ENCODE assay signal across 9 mouse cellular contexts in genomic region chr6:88544644-88545396, GRCm38 (mm10). TPM values are rescaled to one million over a fixed set of nuclear protein-coding genes. Genes with fewer than 3 reads are reported as not detected.
DNase-seq lines count a peak whose midpoint lies in the region; ATAC-seq and TF ChIP-seq lines count a peak whose summit lies in the region.
"Had no signal": no experiment of that assay in that cellular context is flagged by ENCODE, and none has a peak within 500 bp of the region (broad histone marks: within the 10 kb centered on the region; RNA-seq: fewer than 3 reads in every experiment).

No protein-coding gene starts in this region.

- peaks cover 0 to 16% of the 10 kb centered on the region in 2 experiments; a peak in 2 of 4 replicates for H3K36me3 ChIP-seq in MEL (ENCODE audit: control insufficient read depth in 1 of 2, insufficient read depth in 2 of 2, low read length in 2 of 2)
- no peaks in the 10 kb centered on the region for H3K36me3 ChIP-seq in hindbrain, embryonic 14.5 days (replicated peaks; ENCODE audit: control insufficient read depth, insufficient read depth)
- no peaks in the 10 kb centered on the region for H3K36me3 ChIP-seq in midbrain, embryonic 13.5 days
- H3K36me3 ChIP-seq: embryonic facial prominence, embryonic 15.5 days had no signal

- no peak overlapping the region for H3K4me2 ChIP-seq in hindbrain, embryonic 14.5 days (replicated peaks)
- peak overlapping the region; percentile 2 for H3K4me2 ChIP-seq in midbrain, embryonic 13.5 days (replicated peaks)
- H3K4me2 ChIP-seq: embryonic facial prominence, embryonic 15.5 days had no signal

- TF ChIP-seq RAD21 in MEL (IDR thresholded peaks at IDR 0.05; ENCODE audit: low read depth, low read length) = no peak

- peak; percentile 91 to 97 for TF ChIP-seq EP300 in MEL (IDR thresholded peaks at IDR 0.05; ENCODE audit: low read depth in 1 of 2, low read length in 2 of 2)

- H3K4me1 ChIP-seq in MEL (ENCODE audit: control insufficient read depth in 1 of 2, insufficient read depth in 2 of 2, low read length in 2 of 2) = peaks cover 5 to 20% of the 10 kb centered on the region in 2 experiments
- H3K4me1 ChIP-seq in hindbrain, embryonic 14.5 days (replicated peaks; ENCODE audit: control insufficient read depth, insufficient read depth, low read length) = peaks cover 9% of the 10 kb centered on the region; the same call in 1 of the 2 replicates
- H3K4me1 ChIP-seq in midbrain, embryonic 13.5 days (replicated peaks) = peaks cover 11% of the 10 kb centered on the region
- H3K4me1 ChIP-seq: embryonic facial prominence, embryonic 15.5 days had no signal

- no peak overlapping the region for H3K4me3 ChIP-seq in MEL (ENCODE audit: control insufficient read depth in 1 of 2, insufficient read depth in 1 of 2, low read depth in 2 of 2, low read length in 2 of 2)
- H3K4me3 ChIP-seq in hindbrain, embryonic 14.5 days (replicated peaks; ENCODE audit: low read length) = no peak overlapping the region
- no peak overlapping the region for H3K4me3 ChIP-seq in midbrain, embryonic 13.5 days (replicated peaks)
- H3K4me3 ChIP-seq: embryonic facial prominence, embryonic 15.5 days had no signal

- H3K9ac ChIP-seq in MEL (ENCODE audit: control insufficient read depth, low read depth, low read length, poor library complexity, severe bottlenecking) = no peak overlapping the region
- peak overlapping the region; percentile 6; the same call in 1 of the 2 replicates for H3K9ac ChIP-seq in hindbrain, embryonic 14.5 days
- H3K9ac ChIP-seq in midbrain, embryonic 13.5 days (replicated peaks) = 0 out of 2 replicates have a peak overlapping the region, but pooled peaks have one; percentile 28
- H3K9ac ChIP-seq: embryonic facial prominence, embryonic 15.5 days had no signal

- no peak for TF ChIP-seq POLR2A in MEL (IDR thresholded peaks at IDR 0.05; ENCODE audit: control insufficient read depth in 1 of 2, insufficient read depth in 1 of 2, low read depth in 1 of 2, low read length in 2 of 2, poor library complexity in 1 of 2)
- TF ChIP-seq POLR2A in brain, embryonic 14.5 days (IDR thresholded peaks at IDR 0.05; ENCODE audit: borderline replicate concordance, extremely low read depth, insufficient read depth, insufficient read length, poor library complexity, severe bottlenecking) = no peak

- H3K27me3 ChIP-seq in MEL (ENCODE audit: control insufficient read depth in 1 of 2, insufficient read depth in 2 of 2, low read length in 2 of 2) = peaks cover 3 to 10% of the 10 kb centered on the region in 2 experiments
- no peaks in the 10 kb centered on the region for H3K27me3 ChIP-seq in hindbrain, embryonic 14.5 days (ENCODE audit: control insufficient read depth, insufficient read depth, low read length)
- peaks cover 15% of the 10 kb centered on the region; the same call in 1 of the 2 replicates for H3K27me3 ChIP-seq in midbrain, embryonic 13.5 days

- DNase-seq in MEL (ENCODE audit: low read depth, low spot score) = peak; percentile 92
- peak; percentile 52 for DNase-seq in brain, embryonic 14.5 days (ENCODE audit: low read depth)
- DNase-seq in hindbrain, embryonic 14.5 days (ENCODE audit: low spot score) = peak; percentile 30
- DNase-seq in kidney, adult 9 months = no peak
- no peak for DNase-seq in urinary bladder, postnatal 14 days (ENCODE audit: low spot score)
- DNase-seq in cerebellum, adult 18-20 months = no peak
- DNase-seq: kidney, postnatal 14 days had no signal

- H3K79me2 ChIP-seq in MEL (ENCODE audit: control insufficient read depth, insufficient read depth, low read length, poor library complexity) = no peaks in the 10 kb centered on the region

- H3K9me3 ChIP-seq in MEL (replicated peaks; ENCODE audit: insufficient read depth, low read length) = no peaks in the 10 kb centered on the region
- H3K9me3 ChIP-seq in hindbrain, embryonic 14.5 days (ENCODE audit: control insufficient read depth, low read length) = no peaks in the 10 kb centered on the region
- no peaks in the 10 kb centered on the region for H3K9me3 ChIP-seq in midbrain, embryonic 13.5 days
- H3K9me3 ChIP-seq: embryonic facial prominence, embryonic 15.5 days had no signal

- ATAC-seq in hindbrain, embryonic 14.5 days (ENCODE audit: low FRiP score) = no peak
- ATAC-seq in midbrain, embryonic 13.5 days = peak; percentile 40

- WGBS in hindbrain, embryonic 14.5 days = 26% methylated on average over 11 of the region's 11 CpGs
- 23% methylated on average over 11 of the region's 11 CpGs for WGBS in midbrain, embryonic 13.5 days

- no peak for TF ChIP-seq CTCF in MEL (IDR thresholded peaks at IDR 0.05 in 2 of 3, conservative IDR thresholded peaks at IDR 0.05 in 1 of 3; ENCODE audit: control insufficient read depth in 1 of 3, insufficient read depth in 1 of 3, low read depth in 2 of 3, low read length in 3 of 3, poor library complexity in 1 of 3, severe bottlenecking in 1 of 3)
- no peak for TF ChIP-seq CTCF in brain, embryonic 14.5 days (IDR thresholded peaks at IDR 0.05; ENCODE audit: borderline replicate concordance, extremely low read depth, insufficient read depth, insufficient read length)

- H3K27ac ChIP-seq in MEL (ENCODE audit: control insufficient read depth, low read depth, low read length) = peak overlapping the region; percentile 11; the same call in 1 of the 2 replicates
- peak overlapping the region; percentile 72 for H3K27ac ChIP-seq in hindbrain, embryonic 14.5 days
- H3K27ac ChIP-seq in midbrain, embryonic 13.5 days = peak overlapping the region; percentile 79
- H3K27ac ChIP-seq: embryonic facial prominence, embryonic 15.5 days had no signal

TF ChIP-seq in MEL, 35 proteins besides CTCF, POLR2A, EP300 and RAD21 (continues in another document):
- TF ChIP-seq MEF2A (IDR thresholded peaks at IDR 0.05; ENCODE audit: extremely low read depth, insufficient replicate concordance, low read depth, low read length, poor library complexity, severe bottlenecking) = no peak
- TF ChIP-seq ELF1 (IDR thresholded peaks at IDR 0.05; ENCODE audit: low read depth, low read length) = no peak
- TF ChIP-seq MXI1 (IDR thresholded peaks at IDR 0.05; ENCODE audit: low read depth, low read length) = peak; percentile 57
- TF ChIP-seq MYB (IDR thresholded peaks at IDR 0.05; ENCODE audit: low read depth, low read length) = no peak
- no peak for TF ChIP-seq MAX (IDR thresholded peaks at IDR 0.05; ENCODE audit: low read length)
- peak; percentile 84 for TF ChIP-seq SIN3A (IDR thresholded peaks at IDR 0.05; ENCODE audit: low read length)
- no peak for TF ChIP-seq UBTF (IDR thresholded peaks at IDR 0.05; ENCODE audit: borderline replicate concordance, insufficient read depth, low read depth, low read length)
- TF ChIP-seq ETS1 (IDR thresholded peaks at IDR 0.05; ENCODE audit: low read depth, low read length) = peak; percentile 89
- 0 out of 2 replicates have a peak, but pooled peaks have one; percentile 37 for TF ChIP-seq BHLHE40 (IDR thresholded peaks at IDR 0.05; ENCODE audit: borderline replicate concordance, low read depth, low read length)
- TF ChIP-seq ZMIZ1 (IDR thresholded peaks at IDR 0.05; ENCODE audit: low read depth, low read length) = no peak
- no peak for TF ChIP-seq CHD1 (IDR thresholded peaks at IDR 0.05; ENCODE audit: low read depth, low read length)
- TF ChIP-seq MAZ (IDR thresholded peaks at IDR 0.05; ENCODE audit: low read depth, low read length) = no peak
- no peak for TF ChIP-seq POLR2AphosphoS2 (IDR thresholded peaks at IDR 0.05; ENCODE audit: low read length)
- TF ChIP-seq TCF12 (IDR thresholded peaks at IDR 0.05; ENCODE audit: low read depth, low read length) = peak; percentile 95
- TF ChIP-seq RCOR1 (IDR thresholded peaks at IDR 0.05; ENCODE audit: low read depth, low read length) = peak; percentile 86
- TF ChIP-seq TBP (IDR thresholded peaks at IDR 0.05; ENCODE audit: low read depth, low read length) = peak; percentile 78
- TF ChIP-seq GABPA (IDR thresholded peaks at IDR 0.05; ENCODE audit: low read depth, low read length) = no peak
- TF ChIP-seq NELFE (IDR thresholded peaks at IDR 0.05; ENCODE audit: low read depth, low read length) = no peak
- no peak; the same call in 1 of the 2 replicates for TF ChIP-seq MAFK (IDR thresholded peaks at IDR 0.05; ENCODE audit: borderline replicate concordance, low read depth, low read length)
- no peak for TF ChIP-seq HCFC1 (IDR thresholded peaks at IDR 0.05; ENCODE audit: low read depth, low read length)
- TF ChIP-seq USF2 (IDR thresholded peaks at IDR 0.05; ENCODE audit: borderline replicate concordance in 1 of 2, insufficient read depth in 1 of 2, low read depth in 1 of 2, low read length in 2 of 2) = no peak
- no peak for TF ChIP-seq NRF1 (IDR thresholded peaks at IDR 0.05; ENCODE audit: insufficient read depth, low read depth, low read length, poor library complexity, severe bottlenecking)
- no peak for TF ChIP-seq USF1 (IDR thresholded peaks at IDR 0.05; ENCODE audit: low read depth, low read length)
- no peak for TF ChIP-seq KAT2A (conservative IDR thresholded peaks at IDR 0.05; ENCODE audit: low read depth, low read length)
- no peak for TF ChIP-seq E2F4 (IDR thresholded peaks at IDR 0.05; ENCODE audit: borderline replicate concordance, low read depth, low read length)
- TF ChIP-seq POLR2AphosphoS5 (IDR thresholded peaks at IDR 0.05; ENCODE audit: borderline replicate concordance, low read depth, low read length) = no peak
- peak; percentile 5; the same call in 1 of the 2 replicates for TF ChIP-seq SMC3 (IDR thresholded peaks at IDR 0.05; ENCODE audit: low read depth, low read length)
- no peak for TF ChIP-seq ZKSCAN1 (IDR thresholded peaks at IDR 0.05; ENCODE audit: low read depth, low read length)
- TF ChIP-seq ZNF384 (IDR thresholded peaks at IDR 0.05; ENCODE audit: low read depth, low read length) = peak; percentile 69
- no peak for TF ChIP-seq CHD2 (IDR thresholded peaks at IDR 0.05; ENCODE audit: low read length)
- peak; percentile 98 for TF ChIP-seq GATA1 (IDR thresholded peaks at IDR 0.05; ENCODE audit: low read depth, low read length)
- TF ChIP-seq JUND (IDR thresholded peaks at IDR 0.05; ENCODE audit: low read depth, low read length) = no peak
- no peak for TF ChIP-seq ZC3H11A (IDR thresholded peaks at IDR 0.05; ENCODE audit: low read depth, low read length)
- peak; percentile 86 for TF ChIP-seq TAL1 (IDR thresholded peaks at IDR 0.05; ENCODE audit: low read length)

RNA-seq across cellular contexts. Expression of gene Sec61a1, which starts 26.1 kb away (rescaled TPM):
- 249 and 277 TPM in 2 replicates for total RNA-seq in MEL (2012; rRNA removed)
- 100 to 1,000 TPM; 111 to 161 TPM for polyA plus RNA-seq in MEL (2012; ENCODE audit: insufficient read depth in 1 of 2, insufficient read length in 2 of 2, low read depth in 1 of 2, low replicate concordance in 2 of 2, missing spikeins in 1 of 2)
- 169 and 177 TPM in 2 replicates for polyA plus RNA-seq in brain, embryonic 14.5 days (2012; rRNA removed)
- polyA plus RNA-seq in hindbrain, embryonic 14.5 days (2014; fragmentation: Nextera tagmentation; extraction: Ambion mirVana) = 140 and 155 TPM in 2 replicates
- 172 and 176 TPM in 2 replicates for polyA plus RNA-seq in midbrain, embryonic 13.5 days (2015; fragmentation: Nextera tagmentation; extraction: Ambion mirVana)

Comparison
In these comparisons a context has a peak if more than half of its experiments do, and no peak if none do; other contexts are left out.
1. DNase-seq: peak in MEL (single experiment), brain, embryonic 14.5 days (single experiment) and hindbrain, embryonic 14.5 days (single experiment); none in kidney, adult 9 months (single experiment), urinary bladder, postnatal 14 days (single experiment) and cerebellum, adult 18-20 months (0 of 2).
2. H3K27ac ChIP-seq: peak in every context shown above with its lines; median percentile 79 in midbrain, embryonic 13.5 days; 72 in hindbrain, embryonic 14.5 days; 11 in MEL.